Mouse (Mus musculus) forebrain, embryonic 11.5 days (tissue): ENCODE measurements at regions not wholly inside any gene's neighbourhood (a gene's known extent, or its start where the extent isn't known, plus 50 kb on each side); places are given as distances from the start of the nearest gene placed in this dataset.

Experiments
- ATAC-seq: fragments of 200-750 bp; cut with Nextera tagmentation; replicated peaks from 2 replicates; pipeline ENCODE4 v1.8.0; 2017; ENCODE audit warnings: moderate TSS enrichment; ENCODE audit not compliant: low FRiP score
- DNase-seq: peaks from one replicate; pipeline ENCODE4 v3.0.0-alpha.2; 2017; ENCODE audit warnings: low spot score
- H3K27ac ChIP-seq: fragments of 300-500 bp; sonication (generic); 2 replicates; pipeline ENCODE4 v1.5.1; 2014; ENCODE audit warnings: low read depth, low read length
- H3K27me3 ChIP-seq: fragments of 300-500 bp; sonication (generic); 2 replicates; pipeline ENCODE4 v1.6.1; 2014; ENCODE audit warnings: mild to moderate bottlenecking, low read length, mixed read lengths; ENCODE audit not compliant: control insufficient read depth, insufficient read depth
- H3K36me3 ChIP-seq: fragments of 300-500 bp; sonication (generic); 2 replicates; pipeline ENCODE4 v1.6.1; 2014; ENCODE audit warnings: mild to moderate bottlenecking, low read length, moderate library complexity, mixed read lengths; ENCODE audit not compliant: control insufficient read depth, insufficient read depth
- H3K4me1 ChIP-seq: fragments of 300-500 bp; sonication (generic); replicated peaks from 2 replicates; pipeline ENCODE4 v1.6.1; 2014; ENCODE audit warnings: low read length, mixed read lengths; ENCODE audit not compliant: control insufficient read depth, insufficient read depth
- H3K4me2 ChIP-seq: fragments of 300-500 bp; sonication (generic); 2 replicates; pipeline ENCODE4 v1.6.1; 2014; ENCODE audit warnings: low read depth, mild to moderate bottlenecking, low read length, moderate library complexity, mixed read lengths; ENCODE audit not compliant: severe bottlenecking
- H3K4me3 ChIP-seq: fragments of 300-500 bp; sonication (generic); 2 replicates; pipeline ENCODE4 v1.5.1; 2014; ENCODE audit warnings: low read depth, low read length
- H3K9ac ChIP-seq: fragments of 300-500 bp; sonication (generic); 2 replicates; pipeline ENCODE4 v1.6.1; 2014; ENCODE audit warnings: low read length
- H3K9me3 ChIP-seq: fragments of 300-500 bp; sonication (generic); 2 replicates; pipeline ENCODE4 v1.6.1; 2016; ENCODE audit warnings: low read length, mixed read lengths; ENCODE audit not compliant: control insufficient read depth
- WGBS: fragments of 180-500 bp; shearing (Covaris S2); extraction: QIAGEN DNeasy Blood & Tissue Kit; methylation state at CpG from one replicate; pipeline ENCODE4 v1.1.7; 2014; 5-methylcytosine and 5-hydroxymethylcytosine counted together

DNA sequence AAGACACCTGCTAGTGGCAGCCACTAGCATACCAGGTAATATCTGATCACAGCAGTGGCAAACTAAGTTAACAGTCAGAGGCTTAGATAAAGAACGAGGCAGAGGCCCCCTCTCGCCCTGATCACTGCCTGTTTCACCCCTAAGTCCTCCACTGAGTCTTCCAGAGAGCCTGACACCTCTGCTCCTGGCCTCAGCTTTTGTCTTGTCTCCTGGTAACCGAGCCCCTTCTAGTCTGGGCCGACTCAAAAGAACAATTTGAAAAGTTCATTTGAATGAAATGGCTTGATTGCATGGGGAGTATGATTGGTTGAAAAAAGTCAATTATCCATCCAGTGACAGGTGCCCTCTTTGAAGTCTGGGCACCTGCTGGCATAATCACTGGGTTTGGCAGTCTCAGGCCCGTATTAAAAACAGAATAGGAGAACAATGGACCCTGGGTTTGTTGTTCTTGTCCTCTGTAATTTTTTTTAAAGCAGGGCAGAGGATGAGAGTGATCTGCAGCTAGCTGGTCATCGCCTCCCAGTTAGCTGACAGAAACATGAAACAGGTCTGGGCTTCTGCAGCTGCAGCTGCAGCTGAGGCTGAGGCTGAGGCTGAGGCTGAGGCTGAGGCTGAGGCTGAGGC is 289.8 kb upstream of the Slco3a1 start:
- DNase-seq (no peak), ATAC-seq (peak; percentile 71)
- peak overlapping the region; percentile 25; the same call in 1 of the 2 replicates for H3K27ac ChIP-seq

DNA sequence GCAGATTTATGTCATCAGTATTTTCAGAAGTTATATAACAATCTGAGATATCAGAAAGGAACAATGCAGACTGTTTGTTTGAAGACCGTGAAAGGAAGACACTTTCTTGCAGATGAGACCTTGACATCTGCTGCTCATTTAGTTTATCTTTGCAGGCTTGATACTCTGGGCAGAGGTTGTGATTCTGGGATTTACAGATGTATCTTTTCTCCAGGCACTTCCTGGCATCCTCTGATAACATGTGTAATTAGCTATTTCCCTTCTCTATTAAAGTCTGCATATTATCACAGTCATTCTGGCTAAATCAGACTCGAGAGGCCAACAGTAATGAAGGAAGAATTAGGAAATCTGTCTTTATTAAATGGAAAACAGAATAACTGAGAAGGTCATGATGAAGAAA is 268.7 kb upstream of the Slco3a1 start:
- Histone ChIP-seq H3K27me3 (no peaks in the 10 kb centered on the region), H3K9me3 (no peaks in the 10 kb centered on the region), H3K9ac (no peak overlapping the region), H3K27ac (no peak overlapping the region), H3K36me3 (no peaks in the 10 kb centered on the region), H3K4me2 (no peak overlapping the region), H3K4me1 (no peaks in the 10 kb centered on the region), H3K4me3 (no peak overlapping the region)
- no peak for ATAC-seq
- DNase-seq: no peak
- WGBS: 80% methylated on average over 2 of the region's 2 CpGs

More for the DNA sequence above, 289.8 kb upstream of the Slco3a1 start:
- no peak overlapping the region for H3K4me2 ChIP-seq
- no peak overlapping the region for H3K4me3 ChIP-seq
- H3K9me3 ChIP-seq: no peaks in the 10 kb centered on the region
- H3K36me3 ChIP-seq: no peaks in the 10 kb centered on the region
- no peak overlapping the region for H3K9ac ChIP-seq
- H3K27me3 ChIP-seq: no peaks in the 10 kb centered on the region
- WGBS: 5% methylated on average over 6 of the region's 6 CpGs
- H3K4me1 ChIP-seq: no peaks in the 10 kb centered on the region; the same call in 1 of the 2 replicates

DNA sequence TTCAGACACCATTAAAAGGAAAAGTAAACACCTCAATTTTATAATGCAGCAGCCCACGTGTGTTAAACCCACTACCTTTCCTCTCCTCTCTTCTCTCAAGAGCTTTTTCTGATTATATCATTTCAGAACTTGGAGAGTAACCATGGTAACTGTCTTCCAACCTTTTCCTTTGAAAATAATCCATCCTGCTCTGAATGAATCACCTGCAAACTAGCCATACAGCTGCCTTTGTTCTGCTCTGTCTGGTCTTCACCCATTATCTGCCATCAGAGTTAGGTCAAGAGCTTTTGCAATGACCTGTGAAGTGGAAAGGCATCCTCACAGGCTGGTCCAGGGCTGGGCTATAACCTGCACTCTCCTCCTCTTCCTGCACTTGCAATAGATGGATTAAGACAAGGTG is 238.7 kb upstream of the Slco3a1 start:
- Histone ChIP-seq H3K36me3 (no peaks in the 10 kb centered on the region), H3K4me2 (no peak overlapping the region), H3K27ac (no peak overlapping the region), H3K27me3 (no peaks in the 10 kb centered on the region), H3K4me3 (no peak overlapping the region), H3K4me1 (0 out of 2 replicates have a peak, but pooled peaks cover 2% of the 10 kb centered on the region), H3K9me3 (no peaks in the 10 kb centered on the region), H3K9ac (no peak overlapping the region)
- DNase-seq: no peak
- 65% methylated on average over 1 of the region's 1 CpGs for WGBS
- ATAC-seq: no peak

DNA sequence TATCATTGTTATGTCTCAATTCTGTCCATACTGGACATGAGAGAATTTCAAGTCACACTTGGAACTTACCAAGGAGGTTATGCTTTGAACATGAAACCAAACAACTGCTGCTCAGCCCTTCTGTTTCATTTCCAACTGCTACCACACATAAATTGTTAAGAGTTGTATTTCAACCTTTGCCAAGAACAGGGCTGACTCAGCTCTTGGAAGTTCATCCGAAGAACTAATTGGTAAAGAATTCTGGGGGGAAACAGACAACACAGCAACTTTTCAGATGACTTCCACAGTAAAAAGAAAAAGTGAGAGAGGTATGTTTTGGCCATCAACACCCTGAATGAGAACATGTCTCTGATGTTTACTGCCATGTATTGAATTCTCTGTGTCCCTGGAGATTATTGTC is 234.1 kb upstream of the Slco3a1 start:
- H3K27ac ChIP-seq: no peak overlapping the region
- H3K4me1 ChIP-seq: 0 out of 2 replicates have a peak, but pooled peaks cover 2% of the 10 kb centered on the region
- H3K4me3 ChIP-seq: no peak overlapping the region
- no peaks in the 10 kb centered on the region for H3K36me3 ChIP-seq
- H3K4me2 ChIP-seq: no peak overlapping the region
- ATAC-seq (no peak), DNase-seq (no peak)
- H3K9me3 ChIP-seq: no peaks in the 10 kb centered on the region
- no peaks in the 10 kb centered on the region for H3K27me3 ChIP-seq
- WGBS: 87% methylated on average over 1 of the region's 1 CpGs
- no peak overlapping the region for H3K9ac ChIP-seq

DNA sequence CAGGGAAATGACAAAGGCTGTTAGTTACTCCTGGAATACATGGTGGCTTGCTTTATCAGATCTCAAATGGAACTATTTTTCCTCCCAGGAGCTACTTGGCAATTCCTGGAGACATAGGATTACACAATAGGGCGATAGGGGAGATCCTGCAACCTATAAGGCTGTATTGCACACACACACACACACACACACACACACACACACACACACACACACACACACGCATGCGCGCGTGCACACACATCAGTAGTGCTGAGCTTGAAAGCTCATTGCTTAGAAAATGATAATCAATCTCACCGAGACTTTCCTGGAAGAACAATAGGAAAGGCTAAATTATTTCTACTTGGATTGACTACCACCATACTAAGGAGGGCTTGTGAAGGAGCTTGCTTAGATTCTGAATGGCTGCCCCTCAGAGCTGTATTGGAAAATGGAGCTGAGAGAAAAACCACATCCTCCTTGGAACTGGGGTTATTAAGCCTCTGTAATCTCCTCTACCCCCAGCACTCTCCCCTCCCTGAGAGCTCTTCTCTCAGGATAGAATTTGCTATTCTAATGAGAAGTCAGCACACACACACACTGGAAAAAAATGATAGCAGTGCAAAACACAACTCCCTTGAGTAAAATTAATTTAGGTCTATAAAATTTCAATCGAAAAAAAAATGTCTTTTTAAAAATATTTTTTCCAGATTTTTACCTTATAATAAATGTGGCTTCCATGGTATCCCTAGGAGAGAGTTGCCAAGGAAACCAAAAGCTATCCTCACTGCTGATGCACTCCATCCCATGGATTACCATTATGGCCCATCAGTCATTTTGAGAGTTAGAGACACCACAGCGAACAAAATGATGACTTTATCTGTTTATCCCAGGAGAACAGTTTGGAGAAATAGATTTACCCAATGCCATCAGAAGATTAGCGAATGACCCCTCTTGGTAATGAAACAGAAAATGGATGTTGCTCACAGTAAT is 217.1 kb upstream of the Slco3a1 start:
- Histone ChIP-seq H3K4me2 (no peak overlapping the region), H3K4me1 (no peaks in the 10 kb centered on the region), H3K9me3 (no peaks in the 10 kb centered on the region), H3K4me3 (no peak overlapping the region), H3K9ac (no peak overlapping the region), H3K36me3 (no peaks in the 10 kb centered on the region), H3K27ac (no peak overlapping the region), H3K27me3 (no peaks in the 10 kb centered on the region)
- 79% methylated on average over 9 of the region's 9 CpGs for WGBS
- no peak for ATAC-seq
- DNase-seq: no peak

DNA sequence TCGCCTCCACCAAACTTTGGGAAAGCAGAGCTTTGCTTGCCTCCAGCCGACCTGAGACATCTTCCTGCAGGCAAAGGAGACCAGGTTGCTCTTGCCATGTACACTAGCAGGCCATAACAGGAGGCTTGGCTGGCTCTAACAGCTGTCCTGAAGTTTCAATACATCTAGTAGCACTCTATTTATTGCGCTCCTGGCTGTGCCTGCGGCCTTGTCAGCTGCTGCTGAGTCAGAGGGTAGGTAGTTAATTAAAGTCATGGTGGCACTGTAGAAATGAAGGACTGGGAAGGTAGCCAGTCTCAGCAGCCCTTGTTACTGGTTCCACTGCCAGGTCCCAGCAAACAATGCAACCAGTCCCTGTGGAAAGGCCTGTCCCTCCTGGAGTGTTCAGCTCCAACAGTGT is 212.0 kb upstream of the Slco3a1 start:
- no peak for DNase-seq

DNA sequence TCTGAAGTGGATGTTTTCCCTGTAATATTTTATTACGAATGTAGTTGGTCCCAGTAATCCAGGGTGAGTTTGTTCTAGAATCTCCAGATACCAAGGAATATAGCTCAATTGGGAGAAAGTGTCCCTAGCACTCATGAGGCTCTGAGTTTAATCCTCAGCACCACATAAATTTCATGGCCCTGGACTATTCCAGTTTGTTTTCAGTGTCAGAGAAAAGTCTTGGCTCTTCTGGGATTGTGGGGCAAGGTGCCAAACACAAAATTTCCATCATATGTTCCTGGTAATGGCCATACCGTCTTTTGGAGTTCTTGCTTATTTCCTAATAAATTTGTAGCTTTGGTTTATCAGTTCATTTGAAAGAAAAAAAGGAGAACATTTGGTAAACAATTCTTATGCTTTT is 202.9 kb upstream of the Slco3a1 start:
- ATAC-seq (no peak), DNase-seq (no peak)
- no peaks in the 10 kb centered on the region for H3K9me3 ChIP-seq
- H3K4me3 ChIP-seq: no peak overlapping the region
- no peaks in the 10 kb centered on the region for H3K27me3 ChIP-seq
- H3K4me1 ChIP-seq: no peaks in the 10 kb centered on the region
- H3K27ac ChIP-seq: no peak overlapping the region
- no peaks in the 10 kb centered on the region for H3K36me3 ChIP-seq
- no peak overlapping the region for H3K9ac ChIP-seq
- H3K4me2 ChIP-seq: no peak overlapping the region
- 83% methylated on average over 2 of the region's 2 CpGs for WGBS

More for the DNA sequence above, 212.0 kb upstream of the Slco3a1 start:
- no peaks in the 10 kb centered on the region for H3K27me3 ChIP-seq
- H3K9ac ChIP-seq: no peak overlapping the region
- ATAC-seq: no peak
- no peaks in the 10 kb centered on the region for H3K9me3 ChIP-seq
- H3K4me1 ChIP-seq: no peaks in the 10 kb centered on the region
- 84% methylated on average over 4 of the region's 4 CpGs for WGBS
- no peak overlapping the region for H3K4me3 ChIP-seq
- no peaks in the 10 kb centered on the region for H3K36me3 ChIP-seq
- no peak overlapping the region for H3K27ac ChIP-seq
- no peak overlapping the region for H3K4me2 ChIP-seq

DNA sequence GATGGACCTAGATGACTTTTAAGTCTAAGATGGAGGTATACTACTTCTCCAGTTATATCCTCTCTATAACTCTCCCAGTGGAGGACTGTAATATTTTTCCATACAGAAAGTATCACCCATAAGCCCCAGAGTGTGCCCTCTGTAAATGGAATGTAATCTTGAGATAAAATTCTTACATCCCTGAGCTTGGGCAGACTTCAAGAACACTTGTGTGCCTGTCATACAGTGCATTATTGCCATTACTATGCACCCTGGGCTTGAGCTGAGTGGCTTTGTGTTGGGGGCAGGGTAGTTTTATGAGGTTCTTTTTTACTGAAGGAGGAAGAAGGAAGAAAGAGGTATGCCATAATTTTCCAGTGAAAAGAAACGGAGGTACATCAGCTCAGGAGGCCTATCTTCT is 193.1 kb upstream of the Slco3a1 start:
- ATAC-seq (no peak), DNase-seq (no peak)
- Histone ChIP-seq H3K27me3 (no peaks in the 10 kb centered on the region), H3K36me3 (no peaks in the 10 kb centered on the region), H3K9me3 (no peaks in the 10 kb centered on the region), H3K9ac (no peak overlapping the region), H3K4me3 (no peak overlapping the region), H3K4me2 (no peak overlapping the region), H3K27ac (no peak overlapping the region), H3K4me1 (no peaks in the 10 kb centered on the region)
- 75% methylated on average over 1 of the region's 1 CpGs for WGBS
